Mouse (Mus musculus) spleen, postnatal 4 days (tissue): Measurements from ENCODE around the gene Nkain1.

ENCODE experiments used
- DNase-seq, 2 experiments: peaks; one replicate each; pipeline ENCODE4 v3.0.0; 2022; ENCODE audit warnings: low spot score in 2 of 2

The Nkain1 gene

DNA sequence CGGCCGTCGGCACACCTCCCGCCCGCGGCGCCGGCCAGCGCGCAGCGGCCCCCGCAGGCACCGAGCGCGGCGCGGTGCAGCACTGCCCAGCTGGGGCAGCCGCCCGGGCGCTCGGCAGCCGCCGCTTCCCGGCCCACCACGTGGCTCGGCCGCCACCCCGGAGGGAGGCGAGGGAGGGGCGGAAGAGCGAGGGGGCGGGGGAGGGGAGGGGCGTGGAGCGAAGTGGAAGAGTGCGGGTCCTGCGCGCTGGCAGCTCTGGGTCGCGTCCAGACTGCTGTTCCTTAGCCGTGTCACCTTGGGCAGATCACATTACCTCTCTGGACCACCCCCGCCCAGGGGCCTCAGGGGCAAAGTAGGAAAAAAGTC is at the start of gene Nkain1:
Gene Nkain1 (minus strand): TSS at position 126 of the 366 bp plus-strand sequence.
- no peak for DNase-seq

DNA sequence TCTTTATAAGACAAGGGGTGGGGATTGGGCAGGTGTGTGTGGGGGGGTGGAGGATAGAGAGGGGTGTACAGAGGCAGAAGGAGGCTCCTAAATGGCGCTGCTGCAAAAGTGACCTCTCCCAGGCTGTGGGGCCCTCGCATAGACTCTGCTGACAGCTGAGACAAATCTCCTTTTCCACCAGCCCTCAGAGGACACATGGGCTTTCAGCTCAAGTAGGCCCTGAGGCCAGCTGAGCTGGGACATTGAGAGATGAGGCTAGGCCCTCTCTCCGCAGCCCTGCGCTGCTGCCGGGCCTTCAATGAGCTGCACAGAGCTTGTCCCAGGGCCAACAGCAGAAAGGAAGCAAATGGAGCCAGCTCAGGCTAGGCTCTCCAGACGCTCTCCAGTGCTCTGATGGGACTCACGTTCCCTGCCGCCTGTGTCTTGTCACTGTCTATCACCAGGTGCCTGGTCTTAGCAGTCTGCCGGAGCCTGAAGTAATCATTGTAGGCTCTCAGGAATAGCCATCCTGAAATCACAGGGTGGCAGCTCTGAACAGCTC is 4.8 kb upstream of the Nkain1 start:
- DNase-seq = no peak

DNA sequence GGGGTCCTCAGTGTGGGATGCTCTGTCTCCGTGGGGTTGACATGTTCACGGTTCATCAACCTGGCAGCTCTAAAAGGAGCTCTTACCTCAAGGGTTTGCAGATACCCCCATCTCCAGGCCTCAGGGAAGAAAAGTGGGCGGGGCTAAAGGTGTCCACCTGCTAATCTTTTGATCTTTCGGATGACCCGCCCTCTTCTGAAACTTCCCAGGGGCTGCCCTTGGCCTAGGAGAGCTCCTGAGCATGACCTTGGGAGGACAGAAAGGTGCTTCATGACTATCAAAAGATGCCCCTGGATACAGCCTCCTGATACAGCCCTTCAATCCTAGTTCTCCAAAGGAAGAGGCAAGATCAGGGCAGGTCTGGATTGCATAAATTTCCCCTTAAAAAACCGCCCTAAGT is 3.1 kb upstream of the Nkain1 start:
- no peak for DNase-seq

DNA sequence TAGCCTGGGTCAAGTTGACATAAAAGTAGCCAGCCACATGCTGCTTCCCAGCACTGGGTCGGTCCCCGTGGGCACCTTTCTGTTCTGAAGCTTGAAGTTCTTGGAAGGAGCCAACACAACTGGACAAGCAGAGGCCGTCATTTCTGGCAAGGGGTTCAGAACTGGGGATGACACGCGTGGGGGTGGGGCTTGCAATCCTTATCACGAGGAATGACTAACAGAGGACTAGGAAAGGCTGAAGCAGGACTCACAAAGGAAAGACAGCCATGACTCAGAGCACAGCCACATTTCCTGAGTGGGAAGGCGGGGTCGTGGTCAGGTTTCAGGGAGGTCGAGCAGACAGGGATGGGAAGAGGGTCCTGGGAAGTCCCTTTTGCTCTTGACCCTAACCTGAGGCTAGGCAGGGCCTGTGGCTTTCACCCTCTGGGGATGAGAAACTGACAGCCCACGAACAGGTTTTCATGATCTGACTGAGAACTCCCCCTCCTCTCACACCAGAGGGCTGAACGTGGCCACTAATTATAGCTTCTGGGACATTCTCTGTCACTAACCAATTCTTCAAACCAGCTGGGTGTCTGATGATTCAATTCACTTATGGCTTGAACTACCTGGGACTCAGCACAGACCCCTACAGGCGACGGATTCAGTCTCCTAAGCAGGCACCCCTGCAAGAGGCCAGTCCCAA is 2.4 kb upstream of the Nkain1 start:
- DNase-seq = no peak

DNA sequence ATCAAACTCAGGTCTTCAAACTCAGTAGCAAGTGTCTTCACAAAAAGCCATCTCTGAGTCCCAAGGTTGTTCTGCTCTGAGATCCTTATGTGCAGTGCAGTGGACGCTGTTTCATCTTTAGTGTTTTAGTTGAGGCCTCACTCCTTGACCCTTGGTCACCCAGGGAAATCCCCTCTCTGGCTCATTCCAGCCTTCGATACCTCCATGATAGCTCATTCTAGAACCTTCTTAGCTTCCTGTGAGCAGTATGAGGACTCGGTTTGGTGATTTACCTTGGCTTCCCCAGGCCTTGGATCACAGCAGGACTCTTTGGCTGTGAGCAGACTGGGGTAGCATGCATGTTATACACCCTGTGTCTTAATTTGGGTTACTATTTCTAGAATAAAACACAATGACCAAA is 1.6 kb upstream of the Nkain1 start:
- DNase-seq = no peak

DNA sequence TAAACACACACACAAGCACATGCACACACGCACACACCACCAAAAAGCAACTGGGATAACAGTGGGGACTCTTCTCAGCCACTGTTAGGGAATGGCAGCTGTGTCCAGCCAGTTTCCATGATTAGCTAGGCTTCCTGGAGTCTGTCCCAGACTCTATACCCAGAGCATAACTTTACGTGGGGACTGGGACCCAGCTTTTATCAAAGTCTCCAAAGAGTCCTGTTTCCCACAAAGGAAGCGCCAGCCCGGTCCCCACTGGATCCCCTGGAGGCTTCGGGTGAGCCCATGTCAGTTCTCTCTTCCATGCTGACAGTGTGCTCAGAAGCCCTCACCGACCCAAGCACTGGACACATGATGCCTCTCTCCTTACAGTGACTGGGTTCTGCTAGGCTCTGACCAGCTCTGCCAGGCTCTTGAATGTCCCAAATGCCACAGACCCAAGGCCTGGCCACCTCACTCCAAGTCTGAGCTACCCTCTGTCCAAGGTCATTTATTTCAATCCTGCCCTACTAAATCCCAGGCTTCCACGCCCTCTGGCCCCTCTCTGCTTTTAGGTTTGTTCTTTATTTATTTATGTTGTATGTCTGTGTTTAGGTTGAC is 988 bp upstream of the Nkain1 start:
- DNase-seq = no peak

DNA sequence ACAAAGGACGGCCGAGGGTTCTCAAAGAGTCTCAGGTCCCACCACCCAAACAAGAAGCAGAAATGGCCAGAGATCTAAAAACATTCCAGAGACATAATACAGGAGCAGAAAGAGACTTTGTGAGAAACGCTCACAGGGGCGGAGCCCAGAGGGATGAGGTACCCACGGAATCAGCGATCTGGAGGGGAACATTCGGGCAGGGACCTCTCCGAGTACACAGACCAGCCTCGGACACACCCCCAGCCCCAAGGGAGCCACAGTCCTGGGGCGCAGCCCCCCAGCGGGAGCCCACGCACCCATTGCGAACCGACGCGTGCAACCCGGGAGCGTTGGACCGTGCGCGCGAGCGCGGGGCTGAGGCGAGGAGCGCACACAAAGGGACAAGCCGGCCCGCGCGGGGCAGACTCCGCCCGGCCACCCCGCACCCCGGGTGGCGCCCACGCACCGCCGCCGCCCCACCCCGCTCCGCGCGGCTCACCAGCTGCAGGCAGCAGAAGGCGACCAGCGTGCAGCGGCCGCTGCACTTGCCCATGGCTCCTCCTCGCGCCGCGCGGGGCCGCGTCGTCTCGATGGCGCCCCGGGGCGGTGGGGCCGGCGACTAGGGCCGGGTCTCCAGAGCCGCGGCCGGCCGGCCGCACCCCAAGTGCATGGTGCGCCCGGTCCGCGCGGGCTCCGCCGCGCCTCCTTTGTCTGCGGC is 474 bp downstream of the Nkain1 start:
- DNase-seq = no peak

DNA sequence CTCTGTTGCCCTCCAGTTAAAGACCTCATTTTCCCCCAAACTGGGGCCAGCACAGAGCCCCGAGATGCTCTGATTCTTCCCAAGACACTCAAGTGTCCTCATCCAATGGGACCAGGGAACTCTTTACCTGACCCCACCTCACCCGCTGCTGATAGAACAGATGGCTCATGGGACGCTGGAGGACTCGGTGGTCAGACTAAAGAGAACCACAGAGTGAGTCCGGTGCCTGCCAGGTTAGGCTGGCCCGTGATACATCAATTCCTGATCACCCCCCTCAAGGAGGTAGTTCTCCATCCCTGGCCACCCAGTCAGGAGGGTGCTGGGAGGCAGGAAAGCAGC is 992 bp downstream of the Nkain1 start:
- DNase-seq = no peak

DNA sequence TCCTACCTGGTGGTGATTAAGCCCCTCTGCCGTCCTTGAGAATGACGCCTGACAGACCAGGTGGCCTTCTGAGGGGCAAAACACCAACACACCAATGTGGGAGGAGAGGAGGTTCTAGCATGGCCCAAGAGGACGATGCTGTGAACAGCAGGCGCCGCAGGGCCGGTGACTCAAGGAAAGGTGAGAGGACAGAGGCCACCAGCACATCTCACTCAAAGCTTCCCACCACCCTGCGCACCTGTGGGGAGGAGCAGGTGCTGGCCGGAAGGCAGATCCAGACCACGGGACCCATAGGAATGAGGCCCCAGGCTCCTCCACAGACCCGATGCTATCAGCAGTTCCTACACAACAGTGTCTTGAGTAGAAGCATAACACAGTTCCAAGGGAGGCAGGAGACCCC is 1.4 kb downstream of the Nkain1 start:
- no peak for DNase-seq

DNA sequence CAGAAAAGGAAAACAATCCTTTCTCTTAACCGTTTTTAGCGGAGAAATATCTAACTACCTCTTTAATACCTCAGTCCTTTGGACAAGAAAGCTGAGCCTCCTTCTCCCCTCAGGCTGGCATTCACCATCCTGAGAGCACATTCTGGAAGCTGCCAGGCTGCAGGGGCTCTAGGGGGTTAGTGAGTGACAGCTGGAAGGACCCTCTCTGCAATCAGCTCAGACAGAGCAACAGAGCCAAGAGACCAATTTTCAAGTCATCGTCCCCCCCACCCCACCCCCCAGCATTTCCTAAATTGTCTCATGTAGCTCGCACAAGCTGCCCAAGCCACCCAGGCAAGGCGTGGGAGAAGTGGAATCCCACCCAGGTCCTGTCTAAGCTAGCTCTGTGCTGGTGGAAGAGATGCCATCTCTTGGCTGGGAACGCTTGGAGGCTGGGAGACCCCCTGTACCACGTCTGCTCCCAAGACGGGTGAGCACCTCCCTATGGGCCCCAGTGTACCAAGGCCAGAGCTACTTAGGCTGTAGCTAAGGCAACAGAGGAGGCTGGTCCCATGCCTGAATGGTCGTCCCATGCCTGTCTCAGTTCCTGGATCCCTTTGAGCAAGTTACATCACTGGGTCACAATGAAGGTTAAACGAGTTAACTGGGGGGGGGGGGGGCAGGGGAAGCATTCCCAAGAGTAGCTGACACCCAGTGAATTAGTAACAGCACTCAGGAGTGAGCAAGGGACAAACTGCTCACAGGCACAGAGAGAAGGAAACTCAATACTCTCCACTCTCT is 2.8 kb downstream of the Nkain1 start:
- no peak for DNase-seq

DNA sequence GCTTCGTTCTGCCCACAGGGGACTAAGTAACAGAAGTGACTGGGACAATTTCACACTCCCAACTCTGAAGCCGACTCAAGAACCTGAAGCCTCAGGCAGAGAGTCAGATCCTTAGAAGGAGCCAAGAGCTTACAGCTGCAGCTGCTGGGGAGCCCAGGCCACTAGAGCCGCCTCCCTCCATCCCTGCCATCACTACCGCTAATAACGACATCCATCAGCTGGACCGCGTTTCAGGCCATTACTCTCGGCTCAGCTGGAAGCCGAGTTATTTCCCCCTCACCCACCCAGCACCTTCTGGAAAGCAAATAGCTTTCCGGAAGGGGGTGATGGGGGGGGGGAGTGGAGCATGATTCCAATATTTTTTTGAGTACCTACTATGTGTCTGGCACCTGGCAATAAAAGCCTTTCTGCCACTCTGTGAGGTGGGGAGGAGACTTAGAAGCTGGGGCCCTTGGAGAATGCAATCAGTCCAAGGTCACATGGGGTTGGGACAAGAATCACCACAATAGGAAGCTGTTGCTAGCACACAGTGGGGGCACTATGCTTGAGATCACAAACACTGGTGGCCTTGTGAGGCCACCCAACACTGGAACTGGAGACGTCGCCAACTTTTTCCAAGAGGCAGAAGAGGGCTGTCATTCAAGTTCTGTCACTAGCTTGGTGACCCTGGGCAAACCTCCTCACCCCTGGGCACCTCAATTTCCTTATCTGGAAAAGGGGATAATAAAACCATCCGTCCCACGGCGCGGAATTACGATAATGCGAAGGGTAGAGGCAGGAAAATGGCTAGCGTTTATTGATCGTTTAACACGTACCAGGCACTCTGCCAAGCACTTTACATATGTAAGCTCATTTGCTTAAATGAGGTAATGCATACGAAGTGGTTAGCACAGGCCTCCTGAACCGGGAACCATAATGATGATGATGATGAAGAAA is 5.7 kb downstream of the Nkain1 start:
- no peak for DNase-seq

DNA sequence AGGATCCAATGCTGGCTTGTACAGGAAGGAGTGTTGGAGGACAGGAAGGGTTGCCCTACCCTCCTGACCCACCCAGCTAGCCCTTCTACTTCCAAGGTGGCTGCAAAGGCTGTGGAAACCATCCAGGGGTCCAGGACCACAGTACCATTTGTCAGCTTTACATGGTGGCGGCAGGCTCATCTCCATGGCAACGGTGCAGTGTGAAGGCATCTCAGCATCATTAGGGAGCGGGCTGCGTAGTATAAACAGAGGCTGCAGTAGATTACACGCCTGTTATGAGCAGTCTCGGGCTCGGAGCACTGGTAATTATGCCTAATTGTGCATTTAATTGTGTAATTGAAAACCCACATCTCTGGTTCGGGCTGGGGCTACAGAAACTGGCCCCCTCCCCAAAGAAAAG is 10.2 kb downstream of the Nkain1 start:
- no peak for DNase-seq

DNA sequence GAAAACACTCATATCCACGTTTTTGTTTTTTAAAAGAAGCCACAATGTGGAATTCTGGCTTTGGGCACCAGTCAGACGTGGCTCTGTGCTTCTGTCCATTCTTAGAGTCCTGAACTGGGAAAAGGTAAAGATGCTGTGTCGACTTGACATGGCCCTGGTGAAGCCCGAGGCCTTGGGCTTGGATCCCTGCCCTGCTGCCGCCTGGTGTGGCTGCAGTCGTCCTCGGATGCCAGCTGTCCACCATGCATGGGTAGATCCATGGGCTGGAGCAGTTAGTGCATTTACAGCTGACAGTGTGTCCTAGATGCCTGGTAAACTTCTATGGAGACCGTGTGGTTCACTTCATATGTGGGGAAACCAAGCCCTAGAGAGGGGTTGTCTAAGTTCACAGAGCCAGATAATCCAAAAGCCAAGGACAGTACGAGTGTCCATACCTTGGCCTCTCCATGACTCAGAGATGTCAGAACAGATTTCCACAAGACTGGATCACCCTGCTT is 10.7 kb downstream of the Nkain1 start:
- DNase-seq = no peak

DNA sequence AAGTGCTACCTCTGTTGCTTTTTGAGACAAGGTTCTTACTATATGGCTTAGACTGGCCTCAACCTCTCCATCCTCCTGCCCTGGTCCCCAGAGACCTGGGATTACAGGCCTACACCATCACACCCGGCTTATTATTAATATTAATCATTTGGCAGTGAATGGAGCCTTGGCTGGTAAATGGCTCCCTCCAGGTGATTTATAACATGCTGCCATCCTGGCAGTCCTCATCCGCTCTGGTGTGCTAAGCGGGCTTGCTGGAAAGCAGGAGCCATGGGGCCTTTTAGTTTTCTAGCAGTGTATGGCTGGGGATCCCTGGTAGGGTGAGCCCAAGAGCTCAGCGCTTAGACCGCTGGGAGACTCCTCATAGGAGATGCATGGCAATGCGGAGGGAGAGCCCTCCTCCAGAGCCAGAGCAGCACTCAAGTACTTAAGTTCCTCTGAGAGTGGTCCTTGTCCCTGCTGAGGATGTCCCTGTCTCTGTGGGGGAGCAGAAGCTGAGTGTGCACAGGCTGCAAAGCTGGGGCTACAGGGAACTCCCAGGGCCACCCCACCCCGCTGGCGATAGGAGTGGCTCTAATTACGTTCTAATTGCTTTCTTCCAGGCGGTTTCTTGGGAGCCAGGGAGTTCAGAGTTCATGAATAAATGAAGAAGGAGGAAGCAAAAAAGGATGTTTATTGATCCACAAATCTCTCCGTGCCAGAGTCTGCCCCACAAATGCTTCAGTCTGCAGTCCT is 13.2 kb downstream of the Nkain1 start:
- DNase-seq = no peak

DNA sequence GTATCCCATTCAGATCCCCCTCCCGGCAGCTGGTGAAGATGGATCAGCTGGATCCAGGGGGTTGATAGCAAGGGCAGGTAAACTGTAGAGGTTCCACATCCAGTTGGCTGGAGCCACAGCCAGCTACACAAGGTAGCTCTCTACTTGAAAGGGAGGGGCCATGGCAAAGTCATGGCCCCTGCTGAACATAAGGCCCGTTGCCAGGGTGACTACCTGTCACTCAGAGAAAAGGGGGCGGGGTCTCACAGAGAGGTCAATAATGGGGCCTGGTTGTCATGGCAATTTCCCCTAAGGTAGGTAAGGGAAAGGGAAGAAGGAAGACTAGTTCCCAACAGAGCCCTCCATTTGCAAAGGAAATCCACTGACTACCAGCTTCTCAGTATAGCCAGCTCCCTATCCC is 14.8 kb downstream of the Nkain1 start:
- DNase-seq = no peak

DNA sequence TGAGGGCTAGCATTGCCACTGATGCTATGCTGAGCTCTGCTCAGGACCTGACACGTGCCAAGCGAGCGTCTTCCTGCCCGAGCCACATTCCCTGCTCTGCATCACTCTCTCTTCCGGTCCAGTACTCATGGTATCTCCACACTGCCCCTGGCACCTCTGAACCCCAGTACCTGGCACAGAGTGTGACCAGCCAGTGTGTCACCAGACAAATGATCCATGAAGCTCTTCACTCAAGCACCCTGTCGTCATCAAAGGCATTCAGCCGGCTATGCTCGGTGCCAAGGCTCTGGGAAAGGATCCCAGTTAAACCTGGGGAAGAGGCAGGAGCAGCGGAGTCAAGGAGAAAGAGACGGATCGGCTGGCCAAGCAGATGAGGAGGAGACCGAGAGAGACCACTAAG is 16.1 kb downstream of the Nkain1 start:
- no peak for DNase-seq

DNA sequence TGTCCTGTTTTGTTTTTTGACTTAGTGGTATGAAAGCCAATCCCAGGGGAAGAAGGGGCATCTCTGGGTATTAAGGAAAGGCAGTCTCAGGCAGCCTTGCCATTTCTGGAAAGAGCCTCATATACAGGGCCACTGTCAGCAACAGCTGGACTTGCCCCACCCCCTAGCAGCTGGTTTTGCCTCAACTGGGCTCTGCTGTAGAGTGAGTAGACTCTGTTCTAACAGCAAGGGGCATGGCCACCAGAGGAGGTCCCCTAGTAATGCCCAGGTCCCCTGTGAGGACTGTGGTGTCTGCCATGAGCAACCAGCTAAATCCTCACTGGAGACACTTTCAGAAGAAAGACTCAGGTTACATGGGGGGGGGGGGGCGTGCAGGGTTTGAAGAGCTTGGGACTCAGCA is 17.0 kb downstream of the Nkain1 start:
- no peak for DNase-seq

DNA sequence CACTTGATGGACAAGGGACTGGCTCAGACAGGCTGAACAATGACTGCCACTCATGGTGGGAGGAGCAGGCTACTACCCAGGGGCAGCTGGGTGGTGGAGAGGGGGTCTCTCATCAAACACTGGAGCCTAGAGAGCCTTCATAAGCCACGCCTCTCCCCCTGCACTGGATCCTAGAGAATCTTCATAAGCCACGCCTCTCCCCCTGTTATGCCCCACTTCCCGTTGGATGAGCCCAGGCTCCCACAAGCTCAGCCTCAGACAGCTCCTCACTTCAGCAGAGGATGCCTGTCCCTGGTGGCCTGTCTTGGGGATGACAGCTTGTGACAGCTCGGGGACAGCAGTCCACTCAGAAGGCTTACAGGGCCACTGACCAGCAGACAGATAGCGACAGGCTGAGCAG is 17.7 kb downstream of the Nkain1 start:
- DNase-seq = no peak

DNA sequence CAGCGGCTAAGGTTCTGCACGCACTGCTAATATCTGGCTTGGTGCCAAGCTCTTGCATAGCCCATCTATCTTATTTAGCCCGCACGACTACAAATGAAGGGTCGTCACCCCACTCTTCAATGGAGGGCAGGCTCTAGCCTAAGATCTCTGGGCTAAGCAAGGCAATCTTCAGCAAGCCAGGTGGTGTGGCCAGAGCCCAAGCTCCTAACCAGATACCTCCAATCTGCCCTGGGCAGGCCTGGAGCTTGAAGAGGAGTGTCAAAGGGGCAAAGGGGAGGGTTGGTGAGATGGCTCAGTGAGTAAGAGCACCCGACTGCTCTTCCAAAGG is 20.9 kb downstream of the Nkain1 start:
- DNase-seq = no peak

DNA sequence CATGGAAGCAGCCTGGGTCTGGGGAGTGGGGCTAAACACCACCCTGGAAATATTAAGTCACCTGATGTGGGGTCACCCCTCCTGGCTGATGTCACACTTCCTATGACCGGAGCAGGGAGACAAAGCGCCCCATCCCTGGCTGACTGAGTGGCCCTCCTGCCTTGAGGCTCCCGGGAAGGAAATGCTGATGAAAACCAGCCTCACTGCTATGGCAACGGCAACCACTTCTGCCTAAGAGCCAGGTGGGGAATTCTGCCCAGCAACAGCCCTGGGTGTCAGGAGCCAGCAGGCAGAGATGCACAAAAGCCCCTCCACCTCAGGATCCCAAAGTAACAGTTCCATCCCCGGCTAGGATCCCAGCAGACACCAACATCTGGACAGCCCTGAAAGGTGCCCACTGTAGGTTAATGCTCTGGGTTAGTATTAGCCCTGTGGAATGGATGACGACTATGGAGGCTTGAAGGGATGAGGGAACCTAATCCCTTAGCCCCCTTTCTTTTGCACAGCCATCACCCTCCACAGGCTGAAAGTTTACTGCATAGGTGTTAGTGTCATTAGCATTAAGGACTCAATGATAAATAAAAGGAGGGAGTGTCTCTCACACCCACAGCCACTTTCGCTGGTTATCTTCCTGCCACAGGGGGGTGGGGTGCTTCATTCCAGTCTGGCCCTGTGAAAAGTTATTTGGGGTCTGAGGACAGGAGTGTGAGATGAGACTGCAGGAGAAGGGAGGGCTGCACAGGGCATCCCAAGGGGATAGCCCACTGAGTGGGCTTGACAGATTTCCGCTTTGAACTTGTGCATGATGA is 21.5 kb downstream of the Nkain1 start:
- DNase-seq = no peak
